Mouse (Mus musculus): ENCODE measurements around the gene Zfp62. TPM values are rescaled to one million over a fixed set of nuclear protein-coding genes. Genes with fewer than 3 reads are reported as not detected.

Zfp62 gene
- polyA plus RNA-seq, 2 experiments, result 22.1 to 38.0 TPM

DNA sequence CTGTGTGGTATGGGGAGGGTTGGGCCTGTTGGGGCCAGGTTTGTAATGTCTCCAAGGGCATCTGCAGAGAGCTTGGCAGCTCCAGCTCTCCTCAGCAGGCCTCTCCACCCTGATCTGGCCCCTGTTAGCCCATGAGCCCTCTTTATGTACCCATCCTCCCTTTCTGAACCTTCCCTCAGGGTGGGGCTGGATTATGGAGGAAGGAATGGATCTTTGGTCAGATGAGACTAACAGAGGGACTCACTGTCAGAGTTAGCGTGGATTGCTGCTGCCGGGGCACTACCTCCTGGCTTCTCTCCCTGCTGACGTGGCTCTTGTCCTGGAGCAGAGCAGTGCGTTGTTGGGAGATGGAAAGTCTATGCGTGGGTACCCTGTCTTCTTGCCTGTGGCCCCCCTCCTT lies 59.2 kb downstream of the Zfp62 start:
- Histone ChIP-seq H3K4me2 (replicated peaks; ENCODE audit: low read depth, low read length, severe bottlenecking) (no peak overlapping the region), H3K4me3 (replicated peaks; ENCODE audit: low read length) (no peak overlapping the region), H3K27ac (replicated peaks; ENCODE audit: low read depth, low read length) (no peak overlapping the region), H3K4me1 (ENCODE audit: control insufficient read depth, insufficient read depth, low read length) (no peaks in the 10 kb centered on the region), H3K27me3 (ENCODE audit: control insufficient read depth, insufficient read depth, low read length) (no peaks in the 10 kb centered on the region), H3K36me3 (ENCODE audit: control insufficient read depth, insufficient read depth, low read length) (peaks cover 62% of the 10 kb centered on the region), H3K9me3 (ENCODE audit: control insufficient read depth, low read length) (no peaks in the 10 kb centered on the region), H3K9ac (ENCODE audit: low read depth, low read length, severe bottlenecking) (no peak overlapping the region)
- 89% methylated on average over 5 of the region's 5 CpGs for WGBS
- ATAC-seq (ENCODE audit: low FRiP score, low read depth) (no peak), DNase-seq (ENCODE audit: low spot score) (no peak)
- no peak for TF ChIP-seq POLR2A (IDR thresholded peaks at IDR 0.05; ENCODE audit: borderline replicate concordance, extremely low read depth, insufficient read depth, insufficient read length)

DNA sequence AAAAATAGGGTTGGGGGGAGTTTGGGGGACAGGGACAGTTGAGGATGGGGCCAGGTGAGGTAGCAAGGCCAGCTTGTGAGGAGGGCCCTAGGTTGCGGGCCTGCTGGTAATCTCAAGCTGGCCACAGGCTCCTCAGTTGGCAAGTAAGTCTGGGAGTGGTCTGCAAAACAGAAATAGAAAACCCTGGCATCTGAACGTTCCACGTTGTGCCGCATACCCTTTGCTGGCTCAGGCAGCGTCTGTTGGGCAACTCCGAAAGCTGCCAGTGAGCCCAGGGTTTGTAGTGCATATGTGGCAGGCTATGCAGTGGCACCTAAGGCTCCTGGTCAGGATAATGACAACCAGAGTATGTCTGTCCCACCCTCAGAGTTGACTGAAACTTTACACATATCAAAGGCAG lies 60.1 kb downstream of the Zfp62 start:
- H3K27me3 ChIP-seq (ENCODE audit: control insufficient read depth, insufficient read depth, low read length), result no peaks in the 10 kb centered on the region
- peaks cover 57% of the 10 kb centered on the region for H3K36me3 ChIP-seq (ENCODE audit: control insufficient read depth, insufficient read depth, low read length)
- ATAC-seq (ENCODE audit: low FRiP score, low read depth), result no peak
- WGBS, result 90% methylated on average over 6 of the region's 6 CpGs
- no peak overlapping the region for H3K9ac ChIP-seq (ENCODE audit: low read depth, low read length, severe bottlenecking)
- H3K4me1 ChIP-seq (ENCODE audit: control insufficient read depth, insufficient read depth, low read length), result no peaks in the 10 kb centered on the region
- H3K27ac ChIP-seq (replicated peaks; ENCODE audit: low read depth, low read length), result no peak overlapping the region
- H3K4me3 ChIP-seq (replicated peaks; ENCODE audit: low read length), result no peak overlapping the region
- H3K9me3 ChIP-seq (ENCODE audit: control insufficient read depth, low read length), result no peaks in the 10 kb centered on the region
- TF ChIP-seq POLR2A (IDR thresholded peaks at IDR 0.05; ENCODE audit: borderline replicate concordance, extremely low read depth, insufficient read depth, insufficient read length), result no peak
- no peak overlapping the region for H3K4me2 ChIP-seq (replicated peaks; ENCODE audit: low read depth, low read length, severe bottlenecking)
- DNase-seq (ENCODE audit: low spot score), result no peak

DNA sequence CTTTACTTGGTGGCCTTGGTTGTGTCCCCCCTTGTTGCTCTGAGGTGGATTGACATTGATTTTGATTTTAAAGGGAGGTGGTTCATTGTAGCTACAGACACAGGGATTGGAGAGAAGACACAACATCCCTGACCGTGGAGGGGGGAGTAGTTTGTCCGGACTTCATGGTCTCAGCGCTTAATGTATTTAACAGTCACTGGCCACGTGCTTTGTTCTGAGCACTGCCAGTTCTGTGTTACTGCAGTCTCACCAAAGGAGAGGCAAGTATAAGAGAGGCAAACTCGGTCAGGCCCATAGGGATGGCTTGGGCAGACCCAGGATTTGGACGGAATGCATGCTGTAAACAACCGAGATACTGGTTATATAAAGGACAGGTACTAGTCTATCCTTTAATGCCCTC lies 61.0 kb downstream of the Zfp62 start:
- Histone ChIP-seq H3K36me3 (ENCODE audit: control insufficient read depth, insufficient read depth, low read length) (peaks cover 51% of the 10 kb centered on the region), H3K9ac (ENCODE audit: low read depth, low read length, severe bottlenecking) (no peak overlapping the region), H3K27ac (replicated peaks; ENCODE audit: low read depth, low read length) (no peak overlapping the region), H3K4me3 (replicated peaks; ENCODE audit: low read length) (no peak overlapping the region), H3K9me3 (ENCODE audit: control insufficient read depth, low read length) (no peaks in the 10 kb centered on the region), H3K4me2 (replicated peaks; ENCODE audit: low read depth, low read length, severe bottlenecking) (no peak overlapping the region), H3K27me3 (ENCODE audit: control insufficient read depth, insufficient read depth, low read length) (no peaks in the 10 kb centered on the region), H3K4me1 (ENCODE audit: control insufficient read depth, insufficient read depth, low read length) (no peaks in the 10 kb centered on the region)
- TF ChIP-seq POLR2A (IDR thresholded peaks at IDR 0.05; ENCODE audit: borderline replicate concordance, extremely low read depth, insufficient read depth, insufficient read length), result no peak
- DNase-seq (ENCODE audit: low spot score) (no peak), ATAC-seq (ENCODE audit: low FRiP score, low read depth) (no peak)
- 85% methylated on average over 7 of the region's 7 CpGs for WGBS

DNA sequence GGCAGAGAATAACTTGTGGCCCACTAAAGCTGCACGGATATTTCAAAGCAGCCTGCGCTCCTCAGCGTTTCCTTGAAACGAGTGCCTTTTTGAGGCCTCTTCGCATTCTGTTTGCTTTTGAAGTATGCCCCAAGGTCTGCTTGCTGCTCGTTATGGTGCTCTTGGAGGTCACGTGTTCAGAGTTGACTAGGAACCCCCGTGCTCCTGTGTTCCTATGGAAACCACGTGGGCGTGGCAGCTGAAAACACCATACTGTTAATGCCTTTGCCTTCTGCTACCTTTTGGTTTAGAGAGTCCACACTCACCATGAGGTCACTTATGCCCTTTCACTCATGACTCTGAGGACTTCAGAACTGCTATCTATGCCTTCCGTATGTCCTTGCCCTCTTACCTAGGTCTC lies 61.5 kb downstream of the Zfp62 start:
- no peaks in the 10 kb centered on the region for H3K27me3 ChIP-seq (ENCODE audit: control insufficient read depth, insufficient read depth, low read length)
- DNase-seq (ENCODE audit: low spot score), result no peak
- no peak for ATAC-seq (ENCODE audit: low FRiP score, low read depth)
- 72% methylated on average over 11 of the region's 11 CpGs for WGBS
- no peak overlapping the region for H3K27ac ChIP-seq (replicated peaks; ENCODE audit: low read depth, low read length)
- H3K36me3 ChIP-seq (ENCODE audit: control insufficient read depth, insufficient read depth, low read length), result peaks cover 47% of the 10 kb centered on the region
- no peaks in the 10 kb centered on the region for H3K4me1 ChIP-seq (ENCODE audit: control insufficient read depth, insufficient read depth, low read length)
- H3K4me2 ChIP-seq (replicated peaks; ENCODE audit: low read depth, low read length, severe bottlenecking), result no peak overlapping the region
- H3K4me3 ChIP-seq (replicated peaks; ENCODE audit: low read length), result no peak overlapping the region
- TF ChIP-seq POLR2A (IDR thresholded peaks at IDR 0.05; ENCODE audit: borderline replicate concordance, extremely low read depth, insufficient read depth, insufficient read length), result no peak
- no peak overlapping the region for H3K9ac ChIP-seq (ENCODE audit: low read depth, low read length, severe bottlenecking)
- H3K9me3 ChIP-seq (ENCODE audit: control insufficient read depth, low read length), result no peaks in the 10 kb centered on the region

DNA sequence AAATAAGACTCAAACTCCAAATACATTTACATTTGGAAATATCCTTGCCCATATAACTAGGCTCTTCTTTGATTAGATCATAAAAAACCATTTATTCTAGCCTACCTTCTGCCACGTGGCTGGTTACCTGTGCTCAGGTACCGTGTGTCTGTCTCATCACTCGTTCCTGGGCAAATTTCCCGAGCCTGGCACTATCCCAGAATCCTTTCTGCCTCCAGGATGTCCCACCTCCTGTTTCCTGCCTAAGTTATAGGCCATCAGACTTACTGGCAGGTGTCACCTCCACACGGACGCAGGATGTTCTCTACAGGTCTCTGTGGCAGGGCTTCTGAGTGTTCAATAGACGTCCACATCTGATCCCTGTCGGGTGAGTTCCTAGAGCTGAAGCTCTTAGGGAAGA lies 62.0 kb downstream of the Zfp62 start:
- peaks cover 43% of the 10 kb centered on the region for H3K36me3 ChIP-seq (ENCODE audit: control insufficient read depth, insufficient read depth, low read length)
- H3K4me2 ChIP-seq (replicated peaks; ENCODE audit: low read depth, low read length, severe bottlenecking), result no peak overlapping the region
- H3K9ac ChIP-seq (ENCODE audit: low read depth, low read length, severe bottlenecking), result no peak overlapping the region
- TF ChIP-seq POLR2A (IDR thresholded peaks at IDR 0.05; ENCODE audit: borderline replicate concordance, extremely low read depth, insufficient read depth, insufficient read length), result no peak
- no peaks in the 10 kb centered on the region for H3K27me3 ChIP-seq (ENCODE audit: control insufficient read depth, insufficient read depth, low read length)
- H3K27ac ChIP-seq (replicated peaks; ENCODE audit: low read depth, low read length), result no peak overlapping the region
- ATAC-seq (ENCODE audit: low FRiP score, low read depth) (no peak), DNase-seq (ENCODE audit: low spot score) (no peak)
- no peaks in the 10 kb centered on the region for H3K4me1 ChIP-seq (ENCODE audit: control insufficient read depth, insufficient read depth, low read length)
- no peaks in the 10 kb centered on the region for H3K9me3 ChIP-seq (ENCODE audit: control insufficient read depth, low read length)
- H3K4me3 ChIP-seq (replicated peaks; ENCODE audit: low read length), result no peak overlapping the region
- WGBS, result 86% methylated on average over 8 of the region's 8 CpGs

DNA sequence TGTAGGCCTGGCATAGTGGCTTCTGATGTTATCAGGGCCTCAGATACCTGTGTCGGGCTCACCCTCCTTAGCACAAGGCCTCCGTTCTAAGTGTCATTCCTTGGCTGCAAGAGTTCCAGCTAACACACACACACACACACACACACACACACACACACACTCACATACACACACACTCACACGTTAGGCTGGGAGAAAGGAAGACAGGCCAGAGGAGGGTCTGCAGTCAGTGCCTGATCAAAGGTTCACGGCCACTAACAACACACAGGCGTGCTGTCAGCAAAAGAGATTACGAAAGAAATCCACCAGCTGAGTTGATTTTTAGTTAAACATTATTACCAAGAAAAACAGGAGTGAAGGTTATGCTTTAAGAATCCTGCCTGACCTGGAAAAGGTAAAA lies 63.6 kb downstream of the Zfp62 start:
- no peak overlapping the region for H3K4me3 ChIP-seq (replicated peaks; ENCODE audit: low read length)
- no peaks in the 10 kb centered on the region for H3K27me3 ChIP-seq (ENCODE audit: control insufficient read depth, insufficient read depth, low read length)
- no peak overlapping the region for H3K9ac ChIP-seq (ENCODE audit: low read depth, low read length, severe bottlenecking)
- ATAC-seq (ENCODE audit: low FRiP score, low read depth) (no peak), DNase-seq (ENCODE audit: low spot score) (no peak)
- no peaks in the 10 kb centered on the region for H3K9me3 ChIP-seq (ENCODE audit: control insufficient read depth, low read length)
- no peak overlapping the region for H3K27ac ChIP-seq (replicated peaks; ENCODE audit: low read depth, low read length)
- WGBS, result 78% methylated on average over 6 of the region's 6 CpGs
- no peak for TF ChIP-seq POLR2A (IDR thresholded peaks at IDR 0.05; ENCODE audit: borderline replicate concordance, extremely low read depth, insufficient read depth, insufficient read length)
- peaks cover 27% of the 10 kb centered on the region for H3K36me3 ChIP-seq (ENCODE audit: control insufficient read depth, insufficient read depth, low read length)
- no peak overlapping the region for H3K4me2 ChIP-seq (replicated peaks; ENCODE audit: low read depth, low read length, severe bottlenecking)
- no peaks in the 10 kb centered on the region for H3K4me1 ChIP-seq (ENCODE audit: control insufficient read depth, insufficient read depth, low read length)
